Mouse (Mus musculus) megakaryocyte-erythroid progenitor cell, adult 5-6 weeks (primary cell): Measurements from ENCODE around the gene Gpr165. TPM values are rescaled to one million over a fixed set of nuclear protein-coding genes. Genes with fewer than 3 reads are reported as not detected.

Experiments
- ATAC-seq: replicated peaks from 2 replicates; pipeline ENCODE4 v1.8.0; 2016; ENCODE audit warnings: mild to moderate bottlenecking, inconsistent platforms; ENCODE audit not compliant: severe bottlenecking, poor library complexity, low FRiP score, low TSS enrichment
- total RNA-seq, 2 experiments: library from RNA; stranded (forward) in 1 of 2; stranded (reverse) in 1 of 2; fragments of 200-1000, 215-1000 nt in 1 of 2; fragments of >200 nt in 1 of 2; fragmentation: Nextera tagmentation in 1 of 2; gene quantifications; 2 replicates each; pipeline ENCODE4 v1.2.3; 2014 to 2017

The Gpr165 gene
- not detected in 2 replicates for total RNA-seq (2014; fragmentation: Nextera tagmentation)
- total RNA-seq (2017) = not detected in 2 replicates

DNA sequence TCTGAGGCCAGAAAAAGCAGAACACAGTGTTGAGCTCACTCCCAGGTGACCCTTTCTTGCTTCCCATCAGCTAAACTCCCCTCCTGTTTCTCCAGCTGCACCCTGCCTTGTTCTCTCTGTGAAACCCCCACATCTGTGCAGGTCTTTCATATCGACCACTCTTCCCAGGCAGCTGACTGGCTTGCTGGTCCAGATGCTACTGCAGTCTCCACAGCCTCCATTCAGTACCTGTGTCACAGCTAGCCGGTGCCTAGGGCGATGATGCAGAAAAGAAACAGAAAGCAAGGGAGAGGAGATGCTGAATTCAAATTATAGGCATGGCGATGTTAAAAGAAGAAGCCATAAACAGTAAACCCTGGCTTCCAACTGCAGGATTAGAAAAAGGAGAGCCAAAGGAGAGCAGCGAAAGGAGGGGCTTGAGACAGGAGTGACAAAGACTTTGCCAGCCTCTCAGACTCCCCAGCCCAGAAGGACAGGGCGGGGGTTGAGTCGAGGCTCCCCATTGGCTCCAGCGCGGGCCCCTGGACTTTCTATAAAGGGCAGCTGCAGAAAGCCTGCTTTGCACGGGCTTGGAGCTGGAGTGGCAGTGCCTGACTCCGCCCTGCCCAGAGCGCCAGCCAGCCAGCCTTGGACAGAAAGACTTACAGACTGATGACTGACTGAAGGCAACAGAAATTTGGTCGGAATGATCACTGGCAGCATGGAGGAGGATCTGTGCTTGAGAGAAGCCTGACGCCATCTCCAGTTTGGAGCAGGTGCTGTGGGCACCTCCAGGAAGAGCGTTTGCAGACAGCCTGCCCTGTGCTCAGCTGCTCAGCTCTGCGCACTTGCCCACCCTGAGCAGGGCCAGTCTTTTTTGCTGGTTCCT lies at the start of gene Gpr165:
Gpr165 (plus strand) TSS at position 535 of the 868 bp plus-strand sequence.
- ATAC-seq = 0 out of 2 replicates have a peak, but pooled peaks have one; percentile 41

DNA sequence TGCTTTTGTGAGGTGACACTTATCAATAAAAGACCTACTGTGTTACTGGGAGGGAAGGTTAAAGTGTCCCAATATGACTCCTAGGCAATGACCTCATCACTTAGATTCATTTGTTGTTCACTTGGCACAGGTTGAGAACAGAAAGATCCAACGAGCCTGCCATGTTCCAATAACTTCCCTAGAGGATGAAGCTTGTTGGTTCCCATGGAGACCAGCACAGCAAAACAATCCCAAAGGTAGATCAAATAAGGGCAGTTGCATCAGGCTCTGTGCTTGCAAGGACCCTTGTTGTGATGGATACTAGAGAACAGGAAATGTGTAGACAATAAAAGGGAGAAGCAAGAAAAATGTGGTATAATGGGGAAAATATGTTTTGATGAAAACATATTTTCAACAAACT lies 38.4 kb upstream of the Gpr165 start:
- ATAC-seq = no peak
